Mouse (Mus musculus) forebrain, postnatal 0 days (tissue): ENCODE data around the gene Ttc23. TPM values are rescaled to one million over a fixed set of nuclear protein-coding genes. Genes with fewer than 3 reads are reported as not detected.

Source experiments
- ATAC-seq: fragments of 200-750 bp; cut with Nextera tagmentation; 2 replicates; pipeline ENCODE4 v1.8.0; 2017; ENCODE audit warnings: mild to moderate bottlenecking, moderate library complexity
- DNase-seq: peaks from one replicate; pipeline ENCODE4 v3.0.0-alpha.2; 2015
- H3K27ac ChIP-seq: fragments of 300-500 bp; sonication (generic); 2 replicates; pipeline ENCODE4 v1.5.1; 2014; ENCODE audit warnings: low read depth, mild to moderate bottlenecking, antibody characterized with exemption, low read length, moderate library complexity, mixed read lengths
- H3K27me3 ChIP-seq: fragments of 300-500 bp; sonication (generic); 2 replicates; pipeline ENCODE4 v1.6.1; 2014; ENCODE audit warnings: mild to moderate bottlenecking, low read length, mixed read lengths; ENCODE audit not compliant: insufficient read depth
- H3K36me3 ChIP-seq: fragments of 300-500 bp; sonication (generic); 2 replicates; pipeline ENCODE4 v1.6.1; 2014; ENCODE audit warnings: mild to moderate bottlenecking, moderate library complexity; ENCODE audit not compliant: insufficient read depth
- H3K4me1 ChIP-seq: fragments of 300-500 bp; sonication (generic); 2 replicates; pipeline ENCODE4 v1.6.1; 2014; ENCODE audit warnings: antibody characterized with exemption; ENCODE audit not compliant: insufficient read depth
- H3K4me2 ChIP-seq: fragments of 300-500 bp; sonication (generic); 2 replicates; pipeline ENCODE4 v1.6.1; 2014; ENCODE audit warnings: low read depth, mild to moderate bottlenecking, moderate library complexity
- H3K4me3 ChIP-seq: fragments of 300-500 bp; sonication (generic); 2 replicates; pipeline ENCODE4 v1.5.1; 2014; ENCODE audit warnings: low read depth, low read length, mixed read lengths
- H3K9ac ChIP-seq: fragments of 300-500 bp; sonication (generic); 2 replicates; pipeline ENCODE4 v1.6.1; 2014; ENCODE audit warnings: mild to moderate bottlenecking
- H3K9me3 ChIP-seq: fragments of 300-500 bp; sonication (generic); 2 replicates; pipeline ENCODE4 v1.6.1; 2016; ENCODE audit warnings: low read length
- CTCF ChIP-seq: sonication (generic); IDR thresholded peaks from 2 replicates; pipeline ENCODE4 v1.5.1; 2016; ENCODE audit warnings: antibody characterized with exemption, control low read depth, low read depth
- WGBS: fragments of 180-500 bp; shearing (Covaris S2); extraction: QIAGEN DNeasy Blood & Tissue Kit; methylation state at CpG from one replicate; pipeline ENCODE4 v1.1.7; 2014; 5-methylcytosine and 5-hydroxymethylcytosine counted together
- polyA plus RNA-seq: library from polyadenylated mRNA; unstranded; fragments of >200 nt; fragmentation: Nextera tagmentation; extraction: Ambion mirVana; gene quantifications from 2 replicates; pipeline ENCODE4 v1.2.1, GENCODE M21; 2015
- total RNA-seq: library from RNA; depleted of rRNA; stranded (reverse); fragments of >200 nt; gene quantifications from 2 replicates; pipeline ENCODE4 v1.2.3, GENCODE M21; 2014

The Ttc23 gene
- total and polyA plus RNA-seq, 2 experiments from 2014 or later, result 6.0 to 11.0 TPM

DNA sequence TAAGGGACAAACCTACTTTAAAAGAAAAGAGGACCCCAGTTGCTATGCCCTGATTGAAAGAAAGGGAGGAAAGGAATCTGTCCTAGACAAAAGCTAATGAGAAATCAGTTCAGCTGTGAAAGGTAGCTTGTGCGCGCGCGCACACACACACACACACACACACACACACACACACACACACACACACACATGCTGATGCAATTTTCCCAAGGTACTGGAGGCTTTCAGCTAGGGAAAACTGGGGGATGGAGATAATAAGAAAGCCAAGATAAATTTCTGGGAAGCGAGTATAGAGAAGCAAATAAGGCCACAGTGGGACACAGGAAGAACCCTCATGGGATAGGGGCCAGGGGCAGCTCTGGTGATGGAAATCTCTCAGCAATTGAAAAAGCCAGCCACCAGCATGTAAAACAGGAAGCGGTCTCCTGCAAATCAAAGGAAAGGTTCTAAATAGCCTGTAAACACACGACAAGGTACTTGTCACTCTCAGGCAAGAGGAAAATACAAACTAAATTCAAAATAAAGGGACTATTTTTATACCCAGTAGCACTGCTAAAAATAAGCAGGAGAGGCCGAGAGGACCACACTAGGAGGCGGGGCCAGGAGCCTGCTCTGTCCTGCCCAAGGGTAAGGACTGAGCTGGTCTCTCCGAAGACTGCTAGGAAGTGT is 33.3 kb upstream of the Ttc23 start:
- Histone ChIP-seq H3K4me2 (no peak overlapping the region), H3K4me1 (no peaks in the 10 kb centered on the region), H3K36me3 (no peaks in the 10 kb centered on the region), H3K9me3 (no peaks in the 10 kb centered on the region), H3K4me3 (no peak overlapping the region), H3K27ac (no peak overlapping the region), H3K9ac (no peak overlapping the region), H3K27me3 (no peaks in the 10 kb centered on the region)
- DNase-seq (no peak), ATAC-seq (no peak)
- WGBS, result 31% methylated on average over 10 of the region's 10 CpGs
- no peak for TF ChIP-seq CTCF

DNA sequence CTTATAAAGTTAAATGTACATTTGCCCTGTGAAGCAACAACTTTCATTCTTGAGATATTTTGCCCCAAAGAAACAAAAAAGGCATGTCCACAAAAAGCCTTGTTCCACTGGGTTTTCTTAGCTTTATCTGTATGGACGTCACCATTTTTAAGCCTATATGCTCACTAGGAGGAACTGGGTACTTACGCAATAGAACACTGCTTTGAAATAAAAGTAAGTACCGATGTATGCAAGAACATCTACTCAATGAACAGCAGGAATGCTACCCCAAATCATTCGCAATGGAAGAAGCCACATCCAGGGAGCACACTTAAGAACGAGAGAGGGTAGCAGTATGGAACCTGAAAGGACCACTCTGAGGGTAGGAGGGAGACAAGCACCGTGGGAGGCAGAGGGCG is 32.7 kb upstream of the Ttc23 start:
- Histone ChIP-seq H3K4me3 (no peak overlapping the region), H3K9me3 (no peaks in the 10 kb centered on the region), H3K36me3 (no peaks in the 10 kb centered on the region), H3K9ac (no peak overlapping the region), H3K4me2 (no peak overlapping the region), H3K4me1 (no peaks in the 10 kb centered on the region), H3K27me3 (no peaks in the 10 kb centered on the region), H3K27ac (no peak overlapping the region)
- ATAC-seq (no peak), DNase-seq (no peak)
- WGBS, result 83% methylated on average over 7 of the region's 7 CpGs
- no peak for TF ChIP-seq CTCF

DNA sequence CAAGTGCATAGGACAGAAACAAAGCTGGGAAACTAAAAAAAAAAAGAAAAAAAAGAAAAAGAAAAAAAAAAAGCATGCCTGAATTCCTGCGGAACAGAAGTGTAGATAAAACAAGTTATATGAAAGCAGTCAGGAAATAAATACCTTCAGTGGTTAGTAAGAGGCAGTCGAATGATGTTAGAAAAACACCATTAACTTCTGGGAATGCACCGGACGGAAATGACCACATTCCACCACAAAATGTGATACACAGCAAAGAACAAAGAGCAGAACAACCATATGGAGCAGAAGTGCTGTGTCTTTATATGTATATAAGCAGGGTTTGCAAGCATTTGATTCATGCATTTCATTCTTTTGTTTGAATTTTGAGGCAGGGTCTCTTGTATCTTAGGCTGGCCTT is 30.3 kb upstream of the Ttc23 start:
- no peaks in the 10 kb centered on the region for H3K36me3 ChIP-seq
- no peak overlapping the region for H3K4me2 ChIP-seq
- DNase-seq, result no peak
- ATAC-seq, result no peak
- H3K9ac ChIP-seq, result no peak overlapping the region
- no peak overlapping the region for H3K27ac ChIP-seq
- H3K27me3 ChIP-seq, result no peaks in the 10 kb centered on the region
- TF ChIP-seq CTCF, result no peak
- no peaks in the 10 kb centered on the region for H3K4me1 ChIP-seq
- 83% methylated on average over 4 of the region's 4 CpGs for WGBS
- no peaks in the 10 kb centered on the region for H3K9me3 ChIP-seq
- no peak overlapping the region for H3K4me3 ChIP-seq

DNA sequence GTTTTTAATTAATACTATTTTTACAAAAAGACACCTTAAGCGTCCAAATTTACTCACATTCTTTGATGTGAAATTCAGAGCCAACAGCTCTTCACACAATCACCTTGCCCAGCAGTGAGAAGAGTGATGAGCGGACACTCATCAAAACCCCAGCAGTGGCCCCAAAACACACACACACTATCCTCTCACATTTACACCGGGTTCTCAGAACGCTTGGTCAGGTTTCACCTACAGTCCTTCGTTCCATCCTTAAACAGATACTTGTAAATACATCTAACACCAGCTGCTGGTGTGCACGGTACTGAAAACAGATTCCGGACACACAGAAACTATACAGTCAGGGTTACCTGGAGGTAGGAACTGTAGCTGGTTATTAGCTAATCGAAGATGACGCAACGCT is 29.6 kb upstream of the Ttc23 start:
- 96% methylated on average over 10 of the region's 10 CpGs for WGBS
- Histone ChIP-seq H3K27me3 (no peaks in the 10 kb centered on the region), H3K4me1 (no peaks in the 10 kb centered on the region), H3K9ac (no peak overlapping the region), H3K4me2 (no peak overlapping the region), H3K4me3 (no peak overlapping the region), H3K9me3 (no peaks in the 10 kb centered on the region), H3K27ac (no peak overlapping the region), H3K36me3 (no peaks in the 10 kb centered on the region)
- DNase-seq, result no peak
- ATAC-seq, result no peak
- no peak for TF ChIP-seq CTCF

DNA sequence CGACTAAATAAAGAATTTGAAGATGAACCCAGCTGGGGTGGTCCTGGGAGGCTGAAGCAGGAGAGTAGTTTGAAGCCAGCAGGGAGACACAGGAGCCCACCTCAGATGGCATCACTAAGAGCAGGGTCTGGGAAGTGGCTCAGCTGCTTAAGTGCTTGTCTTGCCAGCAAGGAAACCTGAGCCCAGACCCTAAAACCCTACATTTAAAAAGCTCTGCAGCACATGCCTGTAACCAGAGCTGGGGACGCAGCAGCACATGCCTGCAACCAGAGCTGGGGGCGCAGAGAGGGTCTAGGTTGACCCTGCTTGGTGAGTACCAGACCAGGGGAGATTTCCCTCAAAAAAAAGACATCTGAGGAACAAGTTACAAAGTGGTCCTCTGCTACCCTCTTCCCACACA is 28.9 kb upstream of the Ttc23 start:
- 93% methylated on average over 3 of the region's 3 CpGs for WGBS
- DNase-seq (no peak), ATAC-seq (no peak)

DNA sequence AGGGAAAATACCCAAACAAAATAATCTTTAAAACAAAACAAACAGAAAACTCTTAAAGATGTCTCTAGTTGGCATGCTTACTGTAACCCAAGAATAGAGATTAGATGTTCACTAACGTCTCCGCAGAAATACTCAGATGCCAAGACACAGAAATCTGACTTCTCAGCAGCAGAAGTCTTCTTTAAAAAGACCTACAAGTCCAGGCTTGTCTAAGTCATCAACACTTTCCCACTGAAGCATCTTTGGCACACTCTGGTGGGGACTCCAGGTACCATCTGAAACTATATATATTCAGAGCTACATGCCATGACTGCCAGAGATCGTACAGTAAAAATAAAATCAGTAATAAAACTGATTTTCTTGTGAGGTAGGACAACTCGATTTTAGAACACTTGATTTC is 27.4 kb upstream of the Ttc23 start:
- no peaks in the 10 kb centered on the region for H3K36me3 ChIP-seq
- WGBS, result 63% methylated on average over 4 of the region's 4 CpGs
- no peaks in the 10 kb centered on the region for H3K4me1 ChIP-seq
- DNase-seq, result peak; percentile 70
- H3K9me3 ChIP-seq, result no peaks in the 10 kb centered on the region
- H3K4me2 ChIP-seq, result no peak overlapping the region
- peak; percentile 71 for TF ChIP-seq CTCF
- H3K27me3 ChIP-seq, result no peaks in the 10 kb centered on the region
- H3K9ac ChIP-seq, result no peak overlapping the region
- peak; percentile 85 for ATAC-seq
- H3K27ac ChIP-seq, result no peak overlapping the region
- no peak overlapping the region for H3K4me3 ChIP-seq

More for the DNA sequence above, 28.9 kb upstream of the Ttc23 start:
- no peaks in the 10 kb centered on the region for H3K36me3 ChIP-seq
- H3K4me1 ChIP-seq, result no peaks in the 10 kb centered on the region
- no peak overlapping the region for H3K4me2 ChIP-seq
- H3K9me3 ChIP-seq, result no peaks in the 10 kb centered on the region
- no peak overlapping the region for H3K9ac ChIP-seq
- H3K27ac ChIP-seq, result no peak overlapping the region
- no peak for TF ChIP-seq CTCF
- no peaks in the 10 kb centered on the region for H3K27me3 ChIP-seq
- H3K4me3 ChIP-seq, result no peak overlapping the region

DNA sequence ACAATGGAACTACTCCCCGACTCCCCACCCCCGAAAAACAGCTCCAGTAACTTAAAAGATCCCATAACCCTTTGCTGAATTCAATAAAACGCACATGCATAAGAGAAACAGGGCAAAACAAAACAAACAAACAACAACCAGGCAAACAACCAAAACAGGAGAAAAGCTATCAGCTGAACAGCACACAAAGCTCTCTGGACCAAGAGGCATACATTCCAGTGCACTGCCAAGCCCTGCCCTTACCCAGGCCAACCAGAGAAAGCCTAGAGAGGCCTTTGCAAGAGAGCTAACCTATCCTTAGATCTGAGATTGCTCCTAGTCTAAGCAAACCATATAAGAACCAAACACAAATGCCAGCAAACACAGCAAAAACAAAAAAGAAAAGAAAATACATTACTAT is 25.1 kb upstream of the Ttc23 start:
- Histone ChIP-seq H3K27ac (no peak overlapping the region), H3K4me2 (no peak overlapping the region), H3K4me1 (no peaks in the 10 kb centered on the region), H3K9me3 (no peaks in the 10 kb centered on the region), H3K36me3 (peaks cover 4% of the 10 kb centered on the region; the same call in 1 of the 2 replicates), H3K9ac (no peak overlapping the region), H3K27me3 (no peaks in the 10 kb centered on the region), H3K4me3 (no peak overlapping the region)
- no peak for DNase-seq
- TF ChIP-seq CTCF, result no peak
- 77% methylated on average over 3 of the region's 3 CpGs for WGBS
- ATAC-seq, result no peak
